Mouse (Mus musculus) midbrain, embryonic 12.5 days (tissue): Measurements from ENCODE around the gene Bglap. TPM values are rescaled to one million over a fixed set of nuclear protein-coding genes. Genes with fewer than 3 reads are reported as not detected.
A peak's percentile ranks its signal among the peaks of the same experiment; 100 is the strongest.
"Not testable (repeated sequence)": the region's sequence is repeated elsewhere in the genome, so short reads cannot be mapped to it uniquely, and the experiment has no call there.

Experiments
- ATAC-seq: fragments of 200-750 bp; cut with Nextera tagmentation; 2 replicates; pipeline ENCODE4 v1.8.0; 2017; ENCODE audit warnings: low read depth, moderate TSS enrichment, moderate library complexity; ENCODE audit not compliant: low FRiP score
- H3K27ac ChIP-seq: fragments of 300-500 bp; sonication (generic); replicated peaks from 2 replicates; pipeline ENCODE4 v1.5.1; 2016; ENCODE audit warnings: mild to moderate bottlenecking
- H3K27me3 ChIP-seq: fragments of 300-500 bp; sonication (generic); 2 replicates; pipeline ENCODE4 v1.6.1; 2016; ENCODE audit warnings: mild to moderate bottlenecking
- H3K36me3 ChIP-seq: fragments of 300-500 bp; sonication (generic); 2 replicates; pipeline ENCODE4 v1.6.1; 2016
- H3K4me1 ChIP-seq: fragments of 300-500 bp; sonication (generic); 2 replicates; pipeline ENCODE4 v1.6.1; 2016
- H3K4me2 ChIP-seq: fragments of 300-500 bp; sonication (generic); replicated peaks from 2 replicates; pipeline ENCODE4 v1.6.1; 2016; ENCODE audit warnings: mild to moderate bottlenecking, moderate library complexity
- H3K4me3 ChIP-seq: fragments of 300-500 bp; sonication (generic); 2 replicates; pipeline ENCODE4 v1.5.1; 2016; ENCODE audit warnings: mild to moderate bottlenecking
- H3K9ac ChIP-seq: fragments of 300-500 bp; sonication (generic); replicated peaks from 2 replicates; pipeline ENCODE4 v1.6.1; 2016; ENCODE audit warnings: mild to moderate bottlenecking, moderate library complexity
- H3K9me3 ChIP-seq: fragments of 300-500 bp; sonication (generic); 2 replicates; pipeline ENCODE4 v1.6.1; 2016; ENCODE audit warnings: mild to moderate bottlenecking
- WGBS: fragments of 180-500 bp; shearing (Covaris S2); methylation state at CpG from one replicate; pipeline ENCODE4 v1.1.7; 2016; 5-methylcytosine and 5-hydroxymethylcytosine counted together
- polyA plus RNA-seq: library from polyadenylated mRNA; unstranded; fragments of >200 nt; fragmentation: Nextera tagmentation; extraction: Ambion mirVana; gene quantifications from 2 replicates; pipeline ENCODE4 v1.2.1, GENCODE M21; 2016

Gene Bglap
- not detected in 2 replicates for polyA plus RNA-seq

- no peak for ATAC-seq
- whole genome bisulfite sequencing = 87% methylated on average over 5 of the region's 5 CpGs
- Histone ChIP-seq H3K27me3 (no peaks in the 10 kb centered on the region), H3K4me2 (no peak within 1 kb of the TSS), H3K36me3 (no peaks in the 10 kb centered on the region), H3K4me1 (0 out of 2 replicates have a peak, but pooled peaks cover 4% of the 10 kb centered on the region), H3K27ac (no peak within 1 kb of the TSS), H3K9ac (no peak within 1 kb of the TSS), H3K9me3 (no peaks in the 10 kb centered on the region), H3K4me3 (no peak within 1 kb of the TSS)
Measured at GRCm38 (mm10) chr3:88384364-88384763, at the start of gene Bglap. Bglap (minus strand) TSS chr3:88384464.

- H3K4me2 ChIP-seq, H3K27me3 ChIP-seq, H3K4me3 ChIP-seq, H3K27ac ChIP-seq, H3K4me1 ChIP-seq, H3K36me3 ChIP-seq, H3K9me3 ChIP-seq, ATAC-seq, H3K9ac ChIP-seq: not testable (repeated sequence)
- 81% methylated on average over 8 of the region's 8 CpGs for WGBS
Measured at GRCm38 (mm10) chr3:88428639-88429038, 44.4 kb upstream of the Bglap start.

- no peaks in the 10 kb centered on the region for H3K36me3 ChIP-seq
- H3K4me3 ChIP-seq = no peak overlapping the region
- no peak overlapping the region for H3K27ac ChIP-seq
- no peak for ATAC-seq
- 84% methylated on average over 4 of the region's 4 CpGs for WGBS
- H3K4me1 ChIP-seq = peaks cover 16% of the 10 kb centered on the region
- H3K27me3 ChIP-seq = peaks cover 6% of the 10 kb centered on the region; the same call in 1 of the 2 replicates
- H3K9me3 ChIP-seq = no peaks in the 10 kb centered on the region
- H3K9ac ChIP-seq = no peak overlapping the region
- no peak overlapping the region for H3K4me2 ChIP-seq
Measured at GRCm38 (mm10) chr3:88427342-88427905, 43.2 kb upstream of the Bglap start.

- 89% methylated on average over 10 of the region's 10 CpGs for WGBS
- H3K9ac ChIP-seq = no peak overlapping the region
- H3K27ac ChIP-seq = 0 out of 2 replicates have a peak overlapping the region, but pooled peaks have one; percentile 15
- H3K4me2 ChIP-seq = no peak overlapping the region
- ATAC-seq = no peak
- H3K4me1 ChIP-seq = peaks cover 25% of the 10 kb centered on the region
- no peaks in the 10 kb centered on the region for H3K9me3 ChIP-seq
- H3K4me3 ChIP-seq = no peak overlapping the region
- peaks cover 8% of the 10 kb centered on the region for H3K36me3 ChIP-seq
- peaks cover 6% of the 10 kb centered on the region; the same call in 1 of the 2 replicates for H3K27me3 ChIP-seq
Measured at GRCm38 (mm10) chr3:88425708-88426420, 41.6 kb upstream of the Bglap start.

GRCm38 (mm10) chr3:88425330-88425689, 41.0 kb upstream of the Bglap start:
- WGBS = 12% methylated on average over 2 of the region's 2 CpGs
- H3K27ac ChIP-seq = 0 out of 2 replicates have a peak overlapping the region, but pooled peaks have one; percentile 15
- no peaks in the 10 kb centered on the region for H3K9me3 ChIP-seq
- H3K27me3 ChIP-seq = peaks cover 6% of the 10 kb centered on the region; the same call in 1 of the 2 replicates
- H3K4me3 ChIP-seq = peak overlapping the region; percentile 84; the same call in 1 of the 2 replicates
- H3K4me1 ChIP-seq = peaks cover 25% of the 10 kb centered on the region
- peaks cover 13% of the 10 kb centered on the region for H3K36me3 ChIP-seq
- no peak for ATAC-seq
- peak overlapping the region; percentile 83 for H3K4me2 ChIP-seq
- no peak overlapping the region for H3K9ac ChIP-seq

GRCm38 (mm10) chr3:88424605-88425329, 40.5 kb upstream of the Bglap start, which contains the start of gene Slc25a44:
Slc25a44 (minus strand) TSS chr3:88425139.
- H3K27ac ChIP-seq = peak within 1 kb of the TSS; percentile 46
- H3K36me3 ChIP-seq = peaks cover 19% of the 10 kb centered on the region
- WGBS = under 1% methylated on average over 35 of the region's 35 CpGs

GRCm38 (mm10) chr3:88422020-88422720, 37.9 kb upstream of the Bglap start:
- H3K27ac ChIP-seq = no peak overlapping the region
- H3K9ac ChIP-seq = peak overlapping the region; percentile 44; the same call in 1 of the 2 replicates
- H3K4me2 ChIP-seq = 0 out of 2 replicates have a peak overlapping the region, but pooled peaks have one; percentile 2
- ATAC-seq = no peak
- 30% methylated on average over 9 of the region's 9 CpGs for WGBS
- no peaks in the 10 kb centered on the region for H3K27me3 ChIP-seq
- H3K4me1 ChIP-seq = peaks cover 25% of the 10 kb centered on the region
- peaks cover 43% of the 10 kb centered on the region for H3K36me3 ChIP-seq
- H3K4me3 ChIP-seq = no peak overlapping the region
- no peaks in the 10 kb centered on the region for H3K9me3 ChIP-seq

More at GRCm38 (mm10) chr3:88424605-88425329, 40.5 kb upstream of the Bglap start, which contains the start of gene Slc25a44:
- peak; percentile 98 for ATAC-seq
- Histone ChIP-seq H3K27me3 (peaks cover 6% of the 10 kb centered on the region; the same call in 1 of the 2 replicates), H3K9me3 (no peaks in the 10 kb centered on the region), H3K9ac (peak within 1 kb of the TSS; percentile 76), H3K4me1 (peaks cover 25% of the 10 kb centered on the region), H3K4me3 (peak within 1 kb of the TSS; percentile 84), H3K4me2 (peak within 1 kb of the TSS; percentile 83)

- WGBS = 97% methylated on average over 19 of the region's 19 CpGs
- no peak overlapping the region for H3K4me3 ChIP-seq
- no peaks in the 10 kb centered on the region for H3K9me3 ChIP-seq
- no peak overlapping the region for H3K4me2 ChIP-seq
- H3K36me3 ChIP-seq = peaks cover 55% of the 10 kb centered on the region
- no peaks in the 10 kb centered on the region for H3K27me3 ChIP-seq
- no peak overlapping the region for H3K9ac ChIP-seq
- peaks cover 25% of the 10 kb centered on the region for H3K4me1 ChIP-seq
- no peak for ATAC-seq
- H3K27ac ChIP-seq = no peak overlapping the region
Measured at GRCm38 (mm10) chr3:88420771-88421170, 36.5 kb upstream of the Bglap start.

- no peak overlapping the region for H3K27ac ChIP-seq
- H3K27me3 ChIP-seq = no peaks in the 10 kb centered on the region
- no peak for ATAC-seq
- H3K36me3 ChIP-seq = peaks cover 76% of the 10 kb centered on the region
- no peak overlapping the region for H3K9ac ChIP-seq
- 89% methylated on average over 6 of the region's 6 CpGs for WGBS
- H3K4me2 ChIP-seq = no peak overlapping the region
- H3K9me3 ChIP-seq = no peaks in the 10 kb centered on the region
- H3K4me1 ChIP-seq = peaks cover 13% of the 10 kb centered on the region
- no peak overlapping the region for H3K4me3 ChIP-seq
Measured at GRCm38 (mm10) chr3:88418016-88418415, 33.8 kb upstream of the Bglap start.

- no peaks in the 10 kb centered on the region for H3K27me3 ChIP-seq
- 89% methylated on average over 4 of the region's 4 CpGs for WGBS
- peaks cover 84% of the 10 kb centered on the region for H3K36me3 ChIP-seq
- no peak overlapping the region for H3K4me3 ChIP-seq
- no peak overlapping the region for H3K4me2 ChIP-seq
- peaks cover 2% of the 10 kb centered on the region for H3K4me1 ChIP-seq
- H3K27ac ChIP-seq = no peak overlapping the region
- no peaks in the 10 kb centered on the region for H3K9me3 ChIP-seq
- no peak overlapping the region for H3K9ac ChIP-seq
- ATAC-seq = no peak
Measured at GRCm38 (mm10) chr3:88415668-88416067, 31.4 kb upstream of the Bglap start.

- Histone ChIP-seq H3K36me3 (peaks cover 53% of the 10 kb centered on the region), H3K27ac (no peak overlapping the region), H3K27me3 (no peaks in the 10 kb centered on the region), H3K4me3 (no peak overlapping the region), H3K4me1 (peaks cover 23% of the 10 kb centered on the region), H3K4me2 (no peak overlapping the region), H3K9ac (no peak overlapping the region), H3K9me3 (no peaks in the 10 kb centered on the region)
- WGBS = 92% methylated on average over 11 of the region's 11 CpGs
- ATAC-seq = no peak
Measured at GRCm38 (mm10) chr3:88412636-88413035, 28.4 kb upstream of the Bglap start.
